Mouse (Mus musculus) embryo, embryonic 10 days (tissue): ENCODE measurements around the gene Tmem37.

Source experiments
- DNase-seq: peaks from one replicate; pipeline ENCODE4 v3.0.0-alpha.2; 2015; ENCODE audit warnings: low spot score

Gene Tmem37

DNA sequence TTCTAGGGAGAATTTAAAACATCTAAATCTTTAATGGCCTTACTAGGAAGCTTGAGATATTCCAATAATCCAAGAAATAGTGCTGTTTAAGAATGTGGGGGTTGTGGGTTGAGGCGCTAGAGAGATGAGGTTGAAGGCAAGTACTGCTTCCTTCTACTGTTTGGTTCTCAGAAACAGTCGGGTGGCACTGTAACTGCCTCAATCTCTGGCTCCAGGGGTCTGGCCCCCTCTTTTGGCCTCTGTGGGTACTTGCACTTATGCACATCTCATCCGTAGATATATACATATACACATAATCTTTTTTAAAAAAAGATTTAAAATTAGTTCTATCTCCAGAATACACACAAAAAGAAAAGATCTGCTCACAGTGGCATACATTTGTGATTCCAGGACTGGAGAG lies 55.0 kb downstream of the Tmem37 start:
- no peak for DNase-seq
